Comparison of ENCODE assay signal across 8 mouse cellular contexts in genomic region chr8:128359521-128360318, GRCm38 (mm10). TPM values are rescaled to one million over a fixed set of nuclear protein-coding genes. Genes with fewer than 3 reads are reported as not detected.
DNase-seq lines count a peak whose midpoint lies in the region; ATAC-seq and TF ChIP-seq lines count a peak whose summit lies in the region.

No protein-coding gene starts in this region.

- H3K4me1 ChIP-seq in forebrain, embryonic 10.5 days, result peaks cover 66% of the 10 kb centered on the region
- peaks cover 31% of the 10 kb centered on the region for H3K4me1 ChIP-seq in limb, embryonic 13.5 days
- peaks cover 35% of the 10 kb centered on the region for H3K4me1 ChIP-seq in midbrain, embryonic 16.5 days (ENCODE audit: control insufficient read depth, insufficient read depth, low read length)

- 0% methylated on average over 33 of the region's 40 CpGs for whole genome bisulfite sequencing in forebrain, embryonic 10.5 days
- under 1% methylated on average over 40 of the region's 40 CpGs for WGBS in limb, embryonic 13.5 days
- WGBS in midbrain, embryonic 16.5 days, result under 1% methylated on average over 40 of the region's 40 CpGs

- no peaks in the 10 kb centered on the region for H3K27me3 ChIP-seq in Patski
- H3K27me3 ChIP-seq in forebrain, embryonic 10.5 days (ENCODE audit: poor library complexity, severe bottlenecking), result peaks cover 87% of the 10 kb centered on the region
- H3K27me3 ChIP-seq in limb, embryonic 13.5 days, result peaks cover 32% of the 10 kb centered on the region
- no peaks in the 10 kb centered on the region for H3K27me3 ChIP-seq in midbrain, embryonic 16.5 days (ENCODE audit: control insufficient read depth, insufficient read depth, low read depth, low read length)

- peak overlapping the region; percentile 88 for H3K9ac ChIP-seq in limb, embryonic 13.5 days
- H3K9ac ChIP-seq in midbrain, embryonic 16.5 days (ENCODE audit: low read depth, low read length), result peak overlapping the region; percentile 95

- no peak; the same call in 1 of the 2 replicates for TF ChIP-seq CTCF in layer of hippocampus, adult 2 months (conservative IDR thresholded peaks at IDR 0.05)
- no peak for TF ChIP-seq CTCF in Patski (IDR thresholded peaks at IDR 0.05)

- peak overlapping the region; percentile 98 for H3K27ac ChIP-seq in layer of hippocampus, adult 2 months
- peak overlapping the region; percentile 81 for H3K27ac ChIP-seq in forebrain, embryonic 10.5 days
- H3K27ac ChIP-seq in limb, embryonic 13.5 days, result peak overlapping the region; percentile 90
- peak overlapping the region; percentile 96 for H3K27ac ChIP-seq in midbrain, embryonic 16.5 days (ENCODE audit: low read length)

- POLR2A ChIA-PET in Patski (lab: Charles Lee), result no interaction called here

- no peaks in the 10 kb centered on the region for H3K36me3 ChIP-seq in forebrain, embryonic 10.5 days (replicated peaks)
- H3K36me3 ChIP-seq in limb, embryonic 13.5 days, result no peaks in the 10 kb centered on the region
- no peaks in the 10 kb centered on the region for H3K36me3 ChIP-seq in midbrain, embryonic 16.5 days (ENCODE audit: control insufficient read depth, insufficient read depth, low read length)

- H3K4me3 ChIP-seq in layer of hippocampus, adult 2 months, result peak overlapping the region; percentile 88
- peak overlapping the region; percentile 59 for H3K4me3 ChIP-seq in forebrain, embryonic 10.5 days
- peak overlapping the region; percentile 76 for H3K4me3 ChIP-seq in limb, embryonic 13.5 days
- peak overlapping the region; percentile 61 for H3K4me3 ChIP-seq in midbrain, embryonic 16.5 days (ENCODE audit: low read depth, low read length)

- CTCF ChIA-PET in Patski (lab: Charles Lee), result no interaction called here

- in situ Hi-C loops in Patski (cut with MboI; ENCODE audit: low pct_unique_long_range_greater_than_20kb), result loop anchor here (5.0 to 10.0 kb wide), 8 partner anchors 133 to 1162 kb away; no protein-coding TSS in a partner anchor

- DNase-seq in layer of hippocampus, adult 2 months (ENCODE audit: low spot score in 2 of 2), result peak in 1 of 2 experiments; percentile 25
- DNase-seq in layer of hippocampus, adult 18-20 months (ENCODE audit: low spot score in 2 of 2), result no peak
- DNase-seq in Patski (ENCODE audit: low read depth, low spot score), result no peak
- DNase-seq in forebrain, embryonic 10.5 days (ENCODE audit: extremely low spot score, low spot score), result peak; percentile 62
- peak; percentile 53 for DNase-seq in heart, postnatal 4 days
- peak; percentile 76 for DNase-seq in thymus, postnatal 4 days

- no peaks in the 10 kb centered on the region for H3K9me3 ChIP-seq in forebrain, embryonic 10.5 days
- H3K9me3 ChIP-seq in limb, embryonic 13.5 days, result no peaks in the 10 kb centered on the region
- H3K9me3 ChIP-seq in midbrain, embryonic 16.5 days (replicated peaks; ENCODE audit: control insufficient read depth, low read length, poor library complexity, severe bottlenecking), result no peaks in the 10 kb centered on the region

- H3K4me2 ChIP-seq in limb, embryonic 13.5 days (replicated peaks), result peak overlapping the region; percentile 99
- H3K4me2 ChIP-seq in midbrain, embryonic 16.5 days (ENCODE audit: low read length), result peak overlapping the region; percentile 99

- peak; percentile 15 for ATAC-seq in Patski
- ATAC-seq in limb, embryonic 13.5 days (ENCODE audit: low FRiP score, low read depth), result peak; percentile 20; the same call in 1 of the 2 replicates
- ATAC-seq in midbrain, embryonic 16.5 days, result peak; percentile 50

RNA-seq across cellular contexts. Expression of gene Nrp1, which starts 1.3 kb away (rescaled TPM):
- 100 to 1,000 TPM in 1 of 2 experiments, 10 to 100 TPM in 1; 98.8 to 106 TPM for total RNA-seq in layer of hippocampus, adult 2 months (2021)
- 10 to 100 TPM; 90.2 to 91.4 TPM for total RNA-seq in layer of hippocampus, adult 18-20 months (2021)
- polyA plus RNA-seq in Patski (2021), result 132 TPM
- polyA plus RNA-seq in forebrain, embryonic 10.5 days (2016; fragmentation: Nextera tagmentation; extraction: Ambion mirVana), result 15.8 and 17.7 TPM in 2 replicates
- total RNA-seq in heart, postnatal 4 days (2021), result 100 to 1,000 TPM; 153 to 156 TPM
- polyA plus RNA-seq in limb, embryonic 13.5 days (2015; fragmentation: Nextera tagmentation; extraction: Ambion mirVana), result 69.2 and 71.4 TPM in 2 replicates
- polyA plus RNA-seq in midbrain, embryonic 16.5 days (2015; fragmentation: Nextera tagmentation; extraction: Ambion mirVana), result 81.3 and 85.8 TPM in 2 replicates

Comparison
In these comparisons a context has a peak if more than half of its experiments do, and no peak if none do; other contexts are left out.
1. DNase-seq: peak in forebrain, embryonic 10.5 days (single experiment), heart, postnatal 4 days (single experiment) and thymus, postnatal 4 days (single experiment); none in layer of hippocampus, adult 18-20 months (0 of 2) and Patski (single experiment).
2. Peak in every context shown above with its lines, with median percentiles within 50 percentile points of each other: H3K27ac ChIP-seq, H3K4me3 ChIP-seq and ATAC-seq.